Mouse (Mus musculus): ENCODE data around the gene Nktr. TPM values are rescaled to one million over a fixed set of nuclear protein-coding genes. Genes with fewer than 3 reads are reported as not detected.

Nktr gene
- total RNA-seq, 2 experiments from 2014 or later = 30.0 to 30.1 TPM

- DNase-seq = no peak
Measured at GRCm38 (mm10) chr9:121761787-121762186, 42.8 kb downstream of the Nktr start.

DNA sequence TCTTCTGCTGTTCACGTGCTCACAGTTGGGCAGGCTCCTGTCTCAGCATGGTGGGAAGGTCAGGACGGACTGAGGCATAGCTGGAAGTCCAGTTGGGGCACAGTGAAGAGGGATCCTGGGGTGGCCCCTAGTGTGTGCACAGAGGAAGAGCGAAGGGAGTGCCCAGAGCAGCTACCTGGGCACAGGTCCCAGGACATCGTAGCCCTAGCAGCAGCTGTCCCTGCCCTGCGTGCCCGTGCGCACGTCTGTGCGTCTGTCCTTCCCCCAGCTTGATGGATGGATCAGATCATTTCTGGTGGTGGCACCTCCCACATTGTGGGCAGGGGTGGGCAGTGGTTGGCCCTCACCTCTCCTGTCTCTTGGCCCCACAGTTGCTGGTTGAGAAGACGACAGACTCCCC lies 43.3 kb downstream of the Nktr start:
- peak; percentile 63 for DNase-seq

DNA sequence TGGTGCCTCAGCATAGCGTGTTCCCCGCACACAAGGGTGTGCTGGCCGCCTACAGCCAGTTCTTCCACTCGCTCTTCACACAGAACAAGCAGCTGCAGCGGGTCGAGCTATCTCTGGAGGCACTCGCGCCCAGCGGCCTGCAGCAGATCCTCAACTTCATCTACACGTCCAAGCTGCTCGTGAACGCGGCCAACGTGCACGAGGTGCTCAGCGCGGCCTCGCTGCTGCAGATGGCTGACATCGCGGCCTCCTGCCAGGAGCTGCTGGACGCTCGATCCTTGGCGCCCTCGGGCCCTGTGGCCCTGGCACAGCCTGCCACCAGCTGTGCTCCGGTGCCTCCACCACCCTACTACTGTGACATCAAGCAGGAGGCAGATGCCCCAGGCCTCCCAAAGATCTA lies 43.8 kb downstream of the Nktr start:
- DNase-seq = peak; percentile 63

- DNase-seq = peak; percentile 59
Measured at GRCm38 (mm10) chr9:121763716-121764115, 44.7 kb downstream of the Nktr start.

GRCm38 (mm10) chr9:121765166-121765855 lies 46.3 kb downstream of the Nktr start:
- no peak for DNase-seq

- DNase-seq = no peak
Measured at GRCm38 (mm10) chr9:121772412-121772811, 53.4 kb downstream of the Nktr start.

GRCm38 (mm10) chr9:121775951-121776350 lies 57.0 kb downstream of the Nktr start:
- no peak for DNase-seq

- DNase-seq = no peak
Measured at GRCm38 (mm10) chr9:121776511-121776910, 57.5 kb downstream of the Nktr start.

DNA sequence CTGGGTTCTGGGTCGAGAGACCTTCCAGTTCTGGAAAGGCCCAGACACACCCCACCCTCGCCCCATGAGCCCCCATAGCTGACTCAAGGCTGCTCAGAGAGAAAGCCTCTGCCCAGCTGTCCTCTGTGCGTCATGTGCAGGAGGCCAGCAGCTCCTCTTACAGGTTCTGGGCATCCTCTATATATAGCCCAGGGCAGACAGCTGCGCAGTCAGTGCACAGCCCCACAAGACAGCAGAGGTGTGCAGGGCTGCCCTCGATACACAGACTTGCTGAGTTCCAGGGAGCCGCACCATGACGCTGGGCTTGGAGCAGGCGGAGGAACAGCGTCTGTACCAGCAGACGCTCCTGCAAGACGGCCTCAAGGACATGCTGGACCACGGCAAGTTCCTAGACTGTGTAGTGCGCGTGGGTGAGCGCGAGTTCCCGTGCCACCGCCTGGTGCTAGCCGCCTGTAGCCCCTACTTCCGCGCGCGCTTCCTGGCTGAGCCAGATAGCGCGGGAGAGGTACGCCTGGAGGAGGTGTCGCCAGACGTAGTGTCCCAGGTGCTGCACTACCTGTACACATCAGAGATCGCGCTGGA lies 58.6 kb downstream of the Nktr start, which contains the start of gene Klhl40:
Gene Klhl40 (plus strand): TSS at position 124 of the 582 bp plus-strand sequence.
- DNase-seq = peak; percentile 80

DNA sequence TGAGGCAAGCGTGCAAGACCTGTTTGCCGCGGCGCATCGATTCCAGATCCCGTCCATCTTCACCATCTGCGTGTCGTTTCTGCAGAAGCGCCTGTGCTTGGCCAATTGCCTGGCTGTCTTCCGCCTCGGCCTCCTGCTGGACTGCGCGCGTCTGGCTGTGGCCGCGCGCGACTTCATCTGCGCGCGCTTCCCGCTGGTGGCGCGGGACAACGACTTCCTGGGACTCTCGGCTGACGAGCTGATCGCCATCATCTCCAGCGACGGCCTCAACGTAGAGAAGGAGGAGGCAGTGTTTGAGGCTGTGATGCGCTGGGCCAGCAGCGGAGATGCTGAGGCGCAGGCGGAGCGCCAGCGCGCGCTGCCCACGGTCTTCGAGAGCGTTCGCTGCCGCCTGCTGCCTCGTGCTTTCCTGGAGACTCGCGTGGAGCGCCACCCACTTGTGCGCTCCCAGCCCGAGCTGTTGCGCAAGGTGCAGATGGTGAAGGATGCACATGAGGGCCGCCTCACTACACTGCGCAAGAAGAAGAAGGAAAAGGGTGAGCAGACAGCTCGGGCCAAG lies 59.2 kb downstream of the Nktr start:
- peak; percentile 49 for DNase-seq

GRCm38 (mm10) chr9:121784801-121785200 lies 65.8 kb downstream of the Nktr start:
- no peak for DNase-seq

DNA sequence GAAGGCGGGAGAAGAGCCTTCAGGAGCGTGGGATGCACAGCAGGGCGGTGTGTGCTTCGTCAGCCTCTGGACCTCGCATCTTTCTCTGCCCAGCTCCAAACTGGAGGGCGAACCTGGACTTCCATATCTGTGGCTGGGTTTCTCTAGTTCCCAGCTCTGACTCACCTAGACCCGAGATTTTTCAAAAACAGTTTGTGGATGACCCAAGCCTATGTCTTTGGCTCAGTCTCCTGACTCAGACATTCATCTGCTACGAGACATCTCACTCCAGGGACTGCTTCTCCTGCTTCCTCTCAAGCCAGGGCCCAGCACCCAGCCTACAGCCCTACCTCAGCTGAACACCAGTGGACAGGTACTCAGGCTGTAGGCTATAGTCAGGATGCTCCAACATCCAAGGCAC lies 66.3 kb downstream of the Nktr start:
- DNase-seq = no peak

- no peak for DNase-seq
Measured at GRCm38 (mm10) chr9:121786359-121786758, 67.4 kb downstream of the Nktr start.

DNA sequence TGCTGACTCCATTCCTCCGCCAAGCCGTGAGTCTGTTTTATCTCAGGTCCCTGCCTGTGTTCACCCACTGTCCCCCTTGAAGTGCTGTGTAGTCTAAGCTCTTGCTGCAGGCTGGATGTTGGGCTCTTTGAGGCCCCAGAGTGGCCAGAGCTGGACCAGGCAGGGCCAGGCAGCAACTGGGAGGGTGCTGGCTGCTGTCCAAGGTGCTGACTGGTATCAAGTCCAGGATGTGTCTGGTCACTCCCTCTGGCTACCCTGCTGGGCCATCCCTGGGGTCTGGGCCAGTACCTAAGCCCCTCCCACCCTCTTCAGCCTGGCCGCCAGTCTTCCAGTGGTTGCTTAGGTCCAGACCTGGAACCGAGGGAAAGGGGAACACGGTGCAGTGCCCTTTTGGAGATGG lies 72.2 kb downstream of the Nktr start:
- peak; percentile 89 for DNase-seq

DNA sequence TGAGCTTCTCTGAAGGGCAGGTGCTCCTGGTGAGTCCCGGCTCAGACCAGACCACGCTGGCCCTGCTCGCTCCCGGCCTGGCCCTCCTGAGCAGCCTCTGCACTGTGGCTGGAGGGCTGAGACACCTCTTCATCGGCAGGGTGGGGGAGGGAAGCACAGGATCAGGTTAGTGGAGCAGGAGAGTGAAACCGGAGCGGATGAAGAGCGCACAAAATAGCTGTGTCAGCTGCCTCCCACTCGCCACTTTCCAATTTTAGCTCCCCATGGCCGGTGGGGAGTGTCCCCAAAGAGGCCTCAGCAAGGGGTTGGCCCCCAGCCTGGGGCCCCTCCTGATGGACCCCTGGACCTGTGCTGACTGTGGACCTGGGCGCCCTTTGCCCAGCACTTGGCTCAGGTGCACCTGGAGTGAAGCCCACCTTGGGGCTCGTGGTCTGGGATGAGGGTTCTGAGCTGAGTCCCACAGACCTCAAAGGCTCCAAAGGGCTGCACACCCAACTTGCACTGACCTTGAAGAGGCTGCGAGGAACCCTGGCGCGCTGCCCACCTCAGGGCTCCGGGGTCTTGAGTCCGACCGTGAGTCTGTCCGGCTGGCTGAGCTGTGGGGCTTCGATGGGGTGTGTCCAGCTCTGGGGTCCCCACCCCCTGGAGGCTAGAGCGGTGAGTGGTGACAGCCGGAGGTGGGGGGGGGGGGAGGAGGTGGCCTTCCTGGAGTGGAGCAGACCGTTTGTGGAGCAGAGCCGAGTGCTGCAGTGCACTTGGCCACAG lies 73.0 kb downstream of the Nktr start, which contains the start of gene Hhatl:
Gene Hhatl (minus strand): TSS at position 751 of the 765 bp plus-strand sequence.
- DNase-seq = peak; percentile 78

DNA sequence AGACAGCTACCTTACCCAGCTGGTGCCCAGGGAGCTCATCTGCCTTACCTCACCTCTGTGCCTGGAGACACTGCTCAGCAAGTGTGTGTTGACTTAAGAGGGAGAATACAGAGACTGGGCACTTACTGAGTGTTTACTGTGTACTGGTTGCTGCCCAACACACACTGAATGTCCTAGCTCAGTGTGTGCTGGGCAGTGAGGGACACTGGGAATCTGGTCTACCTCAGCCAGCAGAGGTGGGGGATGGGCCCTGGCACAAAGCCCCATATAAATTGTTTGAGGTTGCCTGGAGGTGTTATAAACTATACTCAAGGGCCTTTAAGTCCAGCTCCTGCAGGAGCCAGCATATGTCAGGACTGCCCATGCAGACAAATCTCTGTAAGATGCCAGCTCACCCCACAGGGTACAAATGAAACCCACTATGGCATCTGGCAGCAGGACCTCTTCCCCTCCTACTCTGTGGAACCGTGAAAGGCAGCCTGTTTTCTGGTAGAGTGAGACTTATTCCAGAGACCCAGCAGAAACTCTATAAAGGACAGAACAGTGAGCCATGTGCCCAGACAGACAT lies 76.1 kb downstream of the Nktr start:
- DNase-seq = no peak

DNA sequence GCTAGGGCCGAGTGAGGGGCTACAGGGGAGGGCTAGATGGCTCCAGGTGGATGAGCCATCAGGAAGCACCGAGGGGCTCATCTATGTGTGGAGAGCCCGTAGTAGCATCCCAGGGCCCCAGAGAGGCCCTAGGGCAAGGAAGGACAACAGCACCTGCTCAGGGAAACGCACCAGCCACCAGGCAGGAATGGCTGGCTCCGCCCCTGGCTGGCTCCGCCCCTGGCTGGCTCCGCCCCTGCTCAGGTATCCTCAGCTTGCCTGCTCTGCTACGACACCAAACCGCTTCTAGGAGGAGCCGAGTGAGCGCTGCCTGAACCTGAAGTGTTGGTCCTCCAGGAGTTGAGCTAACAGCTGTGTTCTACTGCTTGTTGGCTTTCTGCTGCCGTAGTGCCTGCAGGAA lies 78.8 kb downstream of the Nktr start:
- DNase-seq = no peak

- DNase-seq = no peak
Measured at GRCm38 (mm10) chr9:121798887-121799520, 80.0 kb downstream of the Nktr start.

- no peak for DNase-seq
Measured at GRCm38 (mm10) chr9:121802747-121803146, 83.8 kb downstream of the Nktr start.

All from gastrocnemius, postnatal 25 days (tissue).